Mouse (Mus musculus) lung, postnatal 14 days (tissue): ENCODE results near the gene 4930402K13Rik.
"Not testable (repeated sequence)": the region's sequence is repeated elsewhere in the genome, so short reads cannot be mapped to it uniquely, and the experiment has no call there.

Source experiments
- DNase-seq: peaks from one replicate; pipeline ENCODE4 v3.0.0; 2021

The 4930402K13Rik gene

GRCm38 (mm10) chrX:9104262-9104661, at the start of gene 4930402K13Rik:
TSS of gene 4930402K13Rik (plus strand) at chrX:9104562.
- no peak for DNase-seq

GRCm38 (mm10) chrX:9060952-9061351, 43.4 kb upstream of the 4930402K13Rik start:
- DNase-seq = peak; percentile 38

DNA sequence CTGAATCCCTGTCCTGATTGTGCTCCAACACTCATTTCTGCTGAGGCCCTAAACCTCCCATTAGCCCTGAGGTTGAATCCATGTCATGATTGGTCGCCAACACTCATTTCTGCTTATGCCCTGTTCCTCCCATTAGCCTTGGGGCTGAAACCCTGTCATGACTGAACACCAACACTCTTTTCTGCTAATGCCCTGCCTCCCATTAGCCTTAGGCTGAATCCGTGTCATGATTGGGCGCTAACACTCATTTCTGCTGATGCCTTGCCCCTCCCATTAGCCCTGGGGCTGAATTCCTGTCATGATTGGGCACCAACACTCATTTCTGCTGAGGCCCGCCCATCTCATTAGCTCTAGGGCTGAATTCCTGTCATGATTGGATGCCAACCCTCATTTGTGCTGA, 42.3 kb upstream of the 4930402K13Rik start:
- DNase-seq = no peak

GRCm38 (mm10) chrX:9062715-9063114, 41.6 kb upstream of the 4930402K13Rik start, which contains the start of gene Fthl17f:
TSS of gene Fthl17f (plus strand) at chrX:9063015.
- not testable (repeated sequence) for DNase-seq

- peak; percentile 76 for DNase-seq
Measured at GRCm38 (mm10) chrX:9077699-9078098, 26.7 kb upstream of the 4930402K13Rik start.

DNA sequence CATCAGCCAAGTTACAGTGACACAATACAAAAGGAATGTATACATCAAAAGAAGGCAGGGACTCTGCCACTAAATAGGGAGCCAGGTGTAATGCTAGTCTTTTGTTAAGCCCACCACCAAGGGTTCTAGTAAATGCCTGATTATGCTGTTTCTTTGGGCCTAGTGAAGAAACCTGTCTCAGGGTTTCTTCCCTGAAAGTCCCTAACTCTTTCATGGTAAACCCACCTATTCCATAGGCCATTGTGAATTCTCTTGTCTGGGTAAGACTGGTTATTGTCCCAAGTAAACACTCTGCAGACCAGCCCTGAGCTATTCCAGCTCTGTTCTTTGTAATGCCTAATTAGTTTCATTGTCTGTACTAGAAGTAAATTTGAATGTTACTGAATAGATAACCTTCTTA, 9.3 kb upstream of the 4930402K13Rik start:
- DNase-seq = not testable (repeated sequence)

- DNase-seq = no peak
Measured at GRCm38 (mm10) chrX:9110381-9110780, 6.0 kb downstream of the 4930402K13Rik start.

- no peak for DNase-seq
Measured at GRCm38 (mm10) chrX:9124928-9125327, 20.6 kb downstream of the 4930402K13Rik start.

DNA sequence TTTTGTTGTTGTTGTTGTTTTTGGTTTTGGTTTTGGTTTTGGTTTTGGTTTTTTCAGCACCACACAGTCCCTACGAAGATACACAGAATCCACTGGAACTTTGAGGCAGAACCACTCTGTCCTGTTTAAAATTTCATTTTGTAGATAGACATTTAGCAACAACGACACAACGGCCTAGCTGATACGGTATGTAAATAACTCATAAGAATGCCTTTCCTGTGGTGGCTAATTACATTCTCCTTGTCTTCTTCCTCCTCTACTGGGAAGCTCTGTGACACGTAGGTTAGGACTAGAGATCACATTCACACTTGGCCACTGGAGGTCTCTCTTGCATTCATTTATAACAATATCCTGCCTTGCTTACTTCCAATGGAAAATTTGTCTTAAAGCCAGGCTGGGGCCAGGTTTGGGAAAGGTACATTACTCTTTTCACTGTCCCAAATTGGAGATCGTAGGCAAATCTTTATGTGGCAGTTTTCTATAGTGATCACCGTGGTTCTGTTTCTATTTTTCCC, 24.0 kb downstream of the 4930402K13Rik start:
- peak; percentile 24 for DNase-seq

DNA sequence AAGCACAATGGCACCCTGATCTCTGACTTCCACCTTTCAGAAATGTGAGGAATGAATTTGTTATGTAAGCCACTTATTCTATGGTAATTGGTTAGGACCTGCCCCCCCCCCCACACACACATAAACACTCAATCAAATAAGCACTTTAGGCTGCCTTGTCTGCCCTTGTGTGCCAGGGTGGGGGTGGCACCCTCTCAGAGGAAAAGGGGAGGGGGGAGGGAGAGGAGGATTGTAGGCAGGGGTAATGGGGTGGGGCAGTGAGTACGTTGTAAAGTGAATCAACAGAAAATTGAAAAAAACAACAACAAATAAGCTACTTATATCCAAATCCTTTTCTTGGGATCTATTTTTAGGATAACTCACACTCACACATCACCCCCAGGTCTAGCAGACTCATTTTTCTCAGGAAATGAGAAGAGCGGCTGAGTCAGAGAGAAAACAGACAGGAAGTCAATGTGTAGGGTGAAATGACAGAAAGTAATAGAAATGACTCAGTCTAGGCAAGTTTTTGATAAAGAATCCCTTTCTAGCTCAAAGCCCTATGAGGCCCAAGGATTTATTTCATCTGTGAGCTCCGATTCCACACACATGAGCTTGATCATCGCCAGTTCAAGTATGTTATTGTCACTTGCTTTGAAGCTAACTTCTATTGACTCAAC, 35.1 kb downstream of the 4930402K13Rik start:
- DNase-seq = no peak

DNA sequence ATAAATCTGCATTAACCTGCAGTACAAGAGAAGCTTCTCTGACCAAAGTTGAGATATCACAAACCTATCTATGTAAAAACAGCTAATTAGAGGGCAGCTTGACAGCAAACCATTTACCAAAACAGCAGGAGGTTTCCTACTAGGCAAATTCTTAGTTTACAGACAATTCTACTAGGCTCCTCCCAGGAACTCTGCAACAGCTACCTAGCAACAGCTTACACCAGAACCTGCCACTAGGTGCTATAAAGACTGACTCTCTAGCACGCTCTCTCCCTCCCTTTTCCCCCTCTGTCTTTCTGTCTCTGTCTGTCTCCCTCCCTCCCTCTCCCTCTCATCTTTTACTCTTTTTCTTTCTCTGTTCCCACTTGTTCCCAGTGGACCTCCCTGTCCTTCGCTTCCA, 38.3 kb downstream of the 4930402K13Rik start:
- no peak for DNase-seq
